Mouse (Mus musculus) bone marrow macrophage, adult 2 months (primary cell): Measurements from ENCODE around the gene Gm5965.

Experiments used
- CTCF ChIP-seq: IDR thresholded peaks from 2 replicates; pipeline ENCODE4 v1.5.1; 2012; ENCODE audit warnings: low read depth, mild to moderate bottlenecking, low read length, moderate library complexity
- POLR2A ChIP-seq: IDR thresholded peaks from 2 replicates; pipeline ENCODE4 v1.6.1; 2012; ENCODE audit warnings: mild to moderate bottlenecking, low read depth, low read length, borderline replicate concordance

DNA sequence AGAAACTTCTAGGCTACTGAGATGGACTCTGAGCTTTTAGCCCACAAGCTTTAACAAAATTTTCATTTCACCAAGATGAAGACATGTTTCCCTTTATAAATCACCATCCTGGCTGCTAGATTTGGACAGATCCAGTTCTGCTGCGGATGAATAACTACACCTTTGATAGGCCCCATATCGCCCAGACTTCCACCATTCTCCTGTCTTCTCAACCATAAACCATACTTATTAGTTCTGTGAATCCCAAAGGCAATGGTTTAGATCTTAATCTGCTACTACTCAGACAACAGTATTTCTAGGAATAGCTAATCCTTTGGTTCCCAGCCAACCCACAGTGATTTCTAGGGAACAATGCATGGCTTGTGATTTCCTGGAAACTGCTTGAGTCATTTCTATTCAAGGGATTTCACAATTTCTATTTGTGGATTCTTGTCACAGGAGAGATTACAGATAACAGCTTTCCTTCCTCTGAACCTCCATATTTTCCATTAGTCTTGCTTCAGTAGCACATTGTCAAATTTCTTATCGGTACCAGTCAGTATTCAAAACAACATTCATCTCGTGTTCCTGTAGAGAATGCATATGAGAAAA is 32.9 kb upstream of the Gm5965 start:
- TF ChIP-seq POLR2A (no peak), CTCF (no peak)
